Mouse (Mus musculus) forebrain, embryonic 11.5 days (tissue): Measurements from ENCODE around the gene Pde1a. TPM values are rescaled to one million over a fixed set of nuclear protein-coding genes. Genes with fewer than 3 reads are reported as not detected.
"Not testable (repeated sequence)": the region's sequence is repeated elsewhere in the genome, so short reads cannot be mapped to it uniquely, and the experiment has no call there.

ENCODE experiments used
- ATAC-seq: fragments of 200-750 bp; cut with Nextera tagmentation; replicated peaks from 2 replicates; pipeline ENCODE4 v1.8.0; 2017; ENCODE audit warnings: moderate TSS enrichment; ENCODE audit not compliant: low FRiP score
- DNase-seq: peaks from one replicate; pipeline ENCODE4 v3.0.0-alpha.2; 2017; ENCODE audit warnings: low spot score
- H3K27ac ChIP-seq: fragments of 300-500 bp; sonication (generic); 2 replicates; pipeline ENCODE4 v1.5.1; 2014; ENCODE audit warnings: low read depth, low read length
- H3K27me3 ChIP-seq: fragments of 300-500 bp; sonication (generic); 2 replicates; pipeline ENCODE4 v1.6.1; 2014; ENCODE audit warnings: mild to moderate bottlenecking, low read length, mixed read lengths; ENCODE audit not compliant: control insufficient read depth, insufficient read depth
- H3K36me3 ChIP-seq: fragments of 300-500 bp; sonication (generic); 2 replicates; pipeline ENCODE4 v1.6.1; 2014; ENCODE audit warnings: mild to moderate bottlenecking, low read length, moderate library complexity, mixed read lengths; ENCODE audit not compliant: control insufficient read depth, insufficient read depth
- H3K4me1 ChIP-seq: fragments of 300-500 bp; sonication (generic); replicated peaks from 2 replicates; pipeline ENCODE4 v1.6.1; 2014; ENCODE audit warnings: low read length, mixed read lengths; ENCODE audit not compliant: control insufficient read depth, insufficient read depth
- H3K4me2 ChIP-seq: fragments of 300-500 bp; sonication (generic); 2 replicates; pipeline ENCODE4 v1.6.1; 2014; ENCODE audit warnings: low read depth, mild to moderate bottlenecking, low read length, moderate library complexity, mixed read lengths; ENCODE audit not compliant: severe bottlenecking
- H3K4me3 ChIP-seq: fragments of 300-500 bp; sonication (generic); 2 replicates; pipeline ENCODE4 v1.5.1; 2014; ENCODE audit warnings: low read depth, low read length
- H3K9ac ChIP-seq: fragments of 300-500 bp; sonication (generic); 2 replicates; pipeline ENCODE4 v1.6.1; 2014; ENCODE audit warnings: low read length
- H3K9me3 ChIP-seq: fragments of 300-500 bp; sonication (generic); 2 replicates; pipeline ENCODE4 v1.6.1; 2016; ENCODE audit warnings: low read length, mixed read lengths; ENCODE audit not compliant: control insufficient read depth
- WGBS: fragments of 180-500 bp; shearing (Covaris S2); extraction: QIAGEN DNeasy Blood & Tissue Kit; methylation state at CpG from one replicate; pipeline ENCODE4 v1.1.7; 2014; 5-methylcytosine and 5-hydroxymethylcytosine counted together
- polyA plus RNA-seq: library from polyadenylated mRNA; unstranded; fragments of >200 nt; fragmentation: Nextera tagmentation; extraction: Ambion mirVana; gene quantifications from 2 replicates; pipeline ENCODE4 v1.2.1, GENCODE M21; 2014

Gene Pde1a
- polyA plus RNA-seq, 1 experiment from 2014 or later = 1.9 TPM

- H3K9ac ChIP-seq = no peak overlapping the region
- H3K4me1 ChIP-seq = no peaks in the 10 kb centered on the region
- no peaks in the 10 kb centered on the region for H3K36me3 ChIP-seq
- H3K4me2 ChIP-seq = no peak overlapping the region
- H3K27me3 ChIP-seq = no peaks in the 10 kb centered on the region
- H3K27ac ChIP-seq = no peak overlapping the region
- no peaks in the 10 kb centered on the region for H3K9me3 ChIP-seq
- WGBS = 86% methylated on average over 1 of the region's 1 CpGs
- ATAC-seq (no peak), DNase-seq (no peak)
- no peak overlapping the region for H3K4me3 ChIP-seq
These were observed 272.4 kb downstream of the Pde1a start for GRCm38 (mm10) chr2:79856874-79857273.

GRCm38 (mm10) chr2:79847396-79847795 is 281.9 kb downstream of the Pde1a start:
- not testable (repeated sequence) for H3K27me3 ChIP-seq, H3K36me3 ChIP-seq, ATAC-seq, H3K4me2 ChIP-seq, H3K4me1 ChIP-seq, H3K9ac ChIP-seq, H3K9me3 ChIP-seq, H3K27ac ChIP-seq, H3K4me3 ChIP-seq, DNase-seq
- WGBS = 84% methylated on average over 13 of the region's 13 CpGs

GRCm38 (mm10) chr2:79839513-79839912 is 289.7 kb downstream of the Pde1a start:
- H3K4me3 ChIP-seq = no peak overlapping the region
- 79% methylated on average over 5 of the region's 5 CpGs for WGBS
- ATAC-seq = no peak

GRCm38 (mm10) chr2:79839090-79839489 is 290.2 kb downstream of the Pde1a start:
- 89% methylated on average over 6 of the region's 6 CpGs for WGBS
- no peak overlapping the region for H3K9ac ChIP-seq
- H3K9me3 ChIP-seq = no peaks in the 10 kb centered on the region
- no peaks in the 10 kb centered on the region for H3K4me1 ChIP-seq
- no peak for ATAC-seq
- H3K36me3 ChIP-seq = no peaks in the 10 kb centered on the region
- H3K4me3 ChIP-seq = no peak overlapping the region
- no peak overlapping the region for H3K27ac ChIP-seq
- no peaks in the 10 kb centered on the region for H3K27me3 ChIP-seq
- no peak for DNase-seq
- no peak overlapping the region for H3K4me2 ChIP-seq

More at GRCm38 (mm10) chr2:79839513-79839912, 289.7 kb downstream of the Pde1a start:
- H3K4me2 ChIP-seq = no peak overlapping the region
- H3K27me3 ChIP-seq = no peaks in the 10 kb centered on the region
- H3K27ac ChIP-seq = no peak overlapping the region
- no peaks in the 10 kb centered on the region for H3K36me3 ChIP-seq
- H3K9me3 ChIP-seq = no peaks in the 10 kb centered on the region
- no peaks in the 10 kb centered on the region for H3K4me1 ChIP-seq
- H3K9ac ChIP-seq = no peak overlapping the region
- no peak for DNase-seq

GRCm38 (mm10) chr2:79825853-79826252 is 303.4 kb downstream of the Pde1a start:
- H3K4me3 ChIP-seq = no peak overlapping the region
- no peaks in the 10 kb centered on the region for H3K27me3 ChIP-seq
- no peaks in the 10 kb centered on the region for H3K4me1 ChIP-seq
- no peak overlapping the region for H3K4me2 ChIP-seq
- no peaks in the 10 kb centered on the region for H3K9me3 ChIP-seq
- no peak overlapping the region for H3K9ac ChIP-seq
- H3K27ac ChIP-seq = no peak overlapping the region
- ATAC-seq (no peak), DNase-seq (no peak)
- H3K36me3 ChIP-seq = no peaks in the 10 kb centered on the region
- WGBS = 92% methylated on average over 4 of the region's 4 CpGs

- no peak for ATAC-seq
- Histone ChIP-seq H3K9me3 (no peaks in the 10 kb centered on the region), H3K4me2 (no peak overlapping the region), H3K36me3 (no peaks in the 10 kb centered on the region), H3K4me3 (no peak overlapping the region), H3K27ac (no peak overlapping the region), H3K9ac (no peak overlapping the region), H3K27me3 (no peaks in the 10 kb centered on the region), H3K4me1 (no peaks in the 10 kb centered on the region)
- DNase-seq = no peak
- WGBS = 66% methylated on average over 3 of the region's 3 CpGs
These were observed 309.7 kb downstream of the Pde1a start for GRCm38 (mm10) chr2:79819543-79819942.

- no peaks in the 10 kb centered on the region for H3K36me3 ChIP-seq
- H3K4me2 ChIP-seq = no peak overlapping the region
- H3K4me1 ChIP-seq = no peaks in the 10 kb centered on the region
- ATAC-seq = no peak
- no peak overlapping the region for H3K9ac ChIP-seq
- no peaks in the 10 kb centered on the region for H3K9me3 ChIP-seq
- H3K4me3 ChIP-seq = no peak overlapping the region
- DNase-seq = no peak
- 77% methylated on average over 3 of the region's 3 CpGs for WGBS
- no peaks in the 10 kb centered on the region for H3K27me3 ChIP-seq
- H3K27ac ChIP-seq = no peak overlapping the region
These were observed 313.4 kb downstream of the Pde1a start for GRCm38 (mm10) chr2:79815708-79816484.

- ATAC-seq = no peak
- no peaks in the 10 kb centered on the region for H3K36me3 ChIP-seq
- H3K4me2 ChIP-seq = no peak overlapping the region
- no peak overlapping the region for H3K27ac ChIP-seq
- H3K9ac ChIP-seq = no peak overlapping the region
- no peaks in the 10 kb centered on the region for H3K27me3 ChIP-seq
- no peaks in the 10 kb centered on the region for H3K9me3 ChIP-seq
- DNase-seq = no peak
- no peak overlapping the region for H3K4me3 ChIP-seq
- no peaks in the 10 kb centered on the region for H3K4me1 ChIP-seq
- WGBS = 37% methylated on average over 7 of the region's 7 CpGs
These were observed 330.6 kb downstream of the Pde1a start for GRCm38 (mm10) chr2:79798627-79799026.

- Histone ChIP-seq H3K27ac (no peak overlapping the region), H3K36me3 (no peaks in the 10 kb centered on the region), H3K4me1 (no peaks in the 10 kb centered on the region)
These were observed 331.8 kb downstream of the Pde1a start for GRCm38 (mm10) chr2:79797444-79797843.

More at GRCm38 (mm10) chr2:79797444-79797843, 331.8 kb downstream of the Pde1a start:
- no peaks in the 10 kb centered on the region for H3K9me3 ChIP-seq
- H3K4me2 ChIP-seq = no peak overlapping the region
- H3K27me3 ChIP-seq = no peaks in the 10 kb centered on the region
- 63% methylated on average over 2 of the region's 2 CpGs for WGBS
- no peak for ATAC-seq
- no peak for DNase-seq
- no peak overlapping the region for H3K9ac ChIP-seq
- no peak overlapping the region for H3K4me3 ChIP-seq
